Mouse (Mus musculus) frontal cortex, postnatal 14 days (tissue): ENCODE measurements around the gene Tsc22d3.
A peak's percentile ranks its signal among the peaks of the same experiment; 100 is the strongest.
"Not testable (repeated sequence)": the region's sequence is repeated elsewhere in the genome, so short reads cannot be mapped to it uniquely, and the experiment has no call there.

ENCODE experiments used
- DNase-seq, 2 experiments: peaks; one replicate each; pipeline ENCODE4 v3.0.0; 2022; ENCODE audit warnings: low spot score in 2 of 2

Tsc22d3 gene

DNA sequence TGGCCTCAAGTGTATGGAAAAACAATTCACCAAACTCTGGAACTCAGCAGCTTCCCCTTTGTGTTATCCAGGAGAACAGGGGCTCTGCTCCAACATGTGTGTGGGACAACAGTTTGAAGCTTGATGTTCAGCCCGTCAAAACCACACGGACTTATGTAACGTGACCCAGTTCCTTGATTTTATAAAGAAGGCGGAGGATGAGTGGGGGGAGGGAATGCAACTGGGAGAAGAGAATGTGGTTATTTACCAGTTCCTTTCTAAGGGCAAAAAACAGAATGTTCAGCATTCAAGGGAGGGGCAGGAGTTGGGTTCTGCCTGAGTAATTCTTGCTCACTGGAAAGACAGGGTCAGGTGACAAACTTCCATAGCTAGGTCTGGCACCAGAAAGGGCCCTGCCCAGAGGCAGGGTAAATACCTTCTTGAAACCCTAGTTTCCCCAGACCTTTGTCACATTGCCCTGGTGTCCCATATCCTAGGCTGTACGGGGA, 71.3 kb downstream of the Tsc22d3 start:
- no peak for DNase-seq

DNA sequence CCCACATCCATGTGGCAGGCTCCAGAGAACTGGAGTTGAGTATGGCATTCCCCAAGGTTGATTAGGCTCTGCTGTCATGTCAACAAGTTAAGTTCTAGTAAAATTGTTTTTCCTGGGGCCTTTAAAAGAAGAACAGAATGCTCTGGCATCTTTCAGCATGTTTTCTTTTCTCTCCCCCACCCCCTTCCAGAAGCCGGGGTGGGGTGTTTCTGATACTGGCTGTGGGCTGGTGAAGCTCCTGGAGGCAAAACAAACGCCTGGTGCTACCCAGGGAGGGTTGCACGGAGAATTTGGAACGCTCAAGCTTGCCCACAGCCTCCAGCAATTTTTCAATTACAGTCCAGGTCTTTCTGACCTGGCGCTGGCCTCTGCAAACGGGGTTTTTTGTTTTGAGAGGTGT, 73.2 kb downstream of the Tsc22d3 start:
- DNase-seq, result no peak

GRCm38 (mm10) chrX:140526253-140526618, 74.2 kb downstream of the Tsc22d3 start:
- DNase-seq, result no peak

- no peak for DNase-seq
These were observed 74.7 kb downstream of the Tsc22d3 start for GRCm38 (mm10) chrX:140525604-140526252.

- DNase-seq, result no peak
These were observed 76.2 kb downstream of the Tsc22d3 start for GRCm38 (mm10) chrX:140524231-140524630.

DNA sequence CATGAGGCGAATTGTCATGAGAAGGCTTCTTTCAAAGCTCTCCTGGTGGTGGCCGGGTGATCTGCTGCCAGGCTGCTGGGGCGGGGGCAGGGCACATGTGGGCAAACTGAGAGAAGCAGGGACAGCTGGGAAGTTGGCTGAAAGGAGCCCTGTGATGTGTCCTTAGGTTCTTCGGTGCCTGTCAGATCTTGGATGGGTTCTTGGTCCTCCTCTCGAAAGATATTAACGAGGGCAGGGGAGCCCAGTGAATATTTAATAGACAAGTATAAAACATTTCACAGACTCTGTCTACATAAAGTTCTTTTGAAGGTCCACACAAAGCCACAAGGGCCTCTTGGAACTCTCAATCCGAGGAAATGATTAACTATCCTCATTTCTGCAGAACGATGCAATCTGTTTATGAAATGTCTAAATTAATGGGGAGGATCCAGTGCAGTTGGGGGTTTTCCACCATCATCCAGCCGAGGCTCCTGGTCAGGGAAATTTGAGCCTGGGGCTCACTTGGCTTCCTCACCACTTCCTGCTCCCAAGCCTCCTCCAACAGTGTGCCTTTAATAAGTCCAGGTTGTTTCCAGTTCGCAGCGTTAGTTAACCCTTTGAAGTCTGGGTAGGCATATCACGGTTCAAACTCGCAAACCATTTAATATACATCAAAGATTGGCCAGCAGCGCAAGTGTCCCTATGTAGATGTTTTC, 78.2 kb downstream of the Tsc22d3 start:
- no peak for DNase-seq

DNA sequence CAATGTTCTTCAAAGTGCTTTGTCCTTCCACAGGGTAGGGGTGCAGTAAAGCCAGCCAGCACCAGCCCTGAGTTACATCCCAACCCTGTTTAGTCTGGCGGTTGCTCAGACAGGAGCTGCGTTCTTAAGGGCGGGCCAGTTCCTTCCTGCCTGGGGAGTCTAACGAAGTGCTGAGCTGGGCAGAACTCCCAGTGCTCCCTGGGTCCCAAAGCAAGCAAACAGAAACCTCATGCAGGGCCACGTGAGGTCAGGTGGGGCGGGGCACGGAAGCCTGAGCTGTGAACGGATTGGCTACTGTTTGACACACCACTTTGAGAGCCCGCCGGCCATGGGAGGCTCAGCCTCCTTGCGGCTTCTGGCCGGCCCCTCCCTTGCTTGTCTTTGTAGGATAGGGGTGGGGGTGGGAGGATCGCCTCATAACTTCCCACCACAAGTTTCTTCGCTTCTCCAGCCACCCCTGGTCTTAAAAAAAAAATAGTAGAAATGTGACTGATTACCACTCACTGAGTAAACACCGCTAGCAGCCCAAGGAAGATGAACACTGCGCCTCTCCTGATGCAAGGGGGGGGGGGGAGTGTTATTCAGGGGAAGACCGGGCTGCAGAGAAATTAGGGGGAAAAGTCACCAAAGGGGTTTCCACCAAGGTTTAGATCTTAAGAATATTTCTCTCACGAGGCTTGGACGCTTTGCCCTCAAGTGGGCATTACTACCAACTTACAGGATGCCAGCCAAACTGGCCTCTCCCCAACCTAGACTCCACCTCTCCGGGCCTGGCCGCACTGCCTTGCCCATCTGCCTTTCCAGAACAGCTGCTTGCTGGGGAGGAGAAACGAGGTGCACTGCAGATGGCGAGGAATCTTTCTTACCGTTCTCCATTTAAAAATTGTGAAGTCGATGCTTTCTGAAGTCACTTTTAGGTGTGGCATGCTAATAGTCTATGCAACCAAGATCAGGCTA, 80.0 kb downstream of the Tsc22d3 start:
- peak; percentile 62 to 75 for DNase-seq

GRCm38 (mm10) chrX:140518351-140518750, 82.1 kb downstream of the Tsc22d3 start:
- DNase-seq, result no peak

DNA sequence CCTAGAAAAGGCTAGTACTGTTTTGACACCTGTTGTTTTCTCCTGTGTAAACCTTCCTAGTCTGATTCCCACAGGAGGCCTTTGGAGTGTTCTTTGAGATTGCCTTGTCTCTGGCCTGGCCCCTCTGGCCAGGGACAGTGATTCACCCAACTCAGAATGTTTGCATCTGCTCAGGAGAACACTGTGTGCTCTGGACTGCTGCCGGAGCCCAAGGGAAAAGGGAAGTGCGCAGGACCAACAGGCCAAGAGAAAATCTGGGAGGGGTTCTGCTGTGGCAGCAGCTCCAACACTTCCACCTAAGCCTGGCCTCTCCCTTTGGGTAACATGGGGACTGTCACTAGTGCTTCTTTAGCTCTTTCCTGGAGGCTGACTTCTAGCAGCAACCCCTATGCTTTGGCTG, 87.1 kb downstream of the Tsc22d3 start:
- no peak for DNase-seq

DNA sequence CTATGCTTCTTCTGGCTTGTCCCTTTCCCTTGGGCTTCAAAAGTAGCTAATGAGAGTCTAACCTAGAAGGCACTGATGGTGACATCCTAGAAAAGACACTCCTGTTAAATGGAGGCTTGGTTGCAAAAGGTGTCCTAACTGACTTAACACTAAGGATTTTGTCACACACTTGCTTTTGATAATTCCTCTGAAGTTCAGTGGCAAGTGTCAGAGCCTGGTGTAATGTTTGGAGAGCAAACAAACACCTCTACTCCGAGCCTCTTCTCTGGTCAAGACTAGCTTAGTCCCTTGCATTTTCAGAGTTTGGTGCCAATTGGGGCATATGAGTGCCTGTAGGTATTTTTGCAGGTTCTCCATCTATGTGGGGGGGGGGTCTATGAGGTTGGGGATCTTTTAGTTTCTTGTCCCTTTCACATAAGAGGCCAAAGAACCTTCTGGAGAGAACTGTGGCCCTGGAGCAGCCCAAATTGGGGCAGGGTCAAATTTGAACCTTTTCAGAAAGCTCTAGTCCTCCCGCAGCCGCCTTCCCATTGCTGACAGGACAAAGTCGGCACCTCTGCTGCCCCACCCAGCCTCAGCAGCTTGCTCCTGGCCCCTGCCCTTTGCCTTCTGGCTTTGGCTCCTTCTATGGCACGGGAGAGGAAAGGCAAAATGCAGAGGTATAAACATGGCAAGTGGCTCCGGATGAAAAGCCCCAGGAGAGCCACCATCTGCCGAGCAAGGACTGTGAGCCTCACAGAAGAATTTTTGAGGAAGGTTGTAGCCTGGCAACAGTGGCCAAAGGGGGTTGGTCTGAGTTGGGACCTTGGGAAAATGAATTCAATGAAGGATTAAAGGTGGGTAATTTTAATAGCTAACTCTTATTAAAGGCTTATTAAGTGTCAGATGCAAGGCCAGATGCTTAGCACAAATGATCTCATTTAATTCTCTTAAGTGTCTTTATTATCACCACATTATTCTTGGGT, 88.5 kb downstream of the Tsc22d3 start:
- DNase-seq, result no peak

GRCm38 (mm10) chrX:140510696-140511429, 89.6 kb downstream of the Tsc22d3 start:
- peak; percentile 9 to 13 for DNase-seq

- DNase-seq, result no peak
These were observed 90.6 kb downstream of the Tsc22d3 start for GRCm38 (mm10) chrX:140509817-140510216.

GRCm38 (mm10) chrX:140508791-140509190, 91.7 kb downstream of the Tsc22d3 start:
- DNase-seq, result not testable (repeated sequence)

DNA sequence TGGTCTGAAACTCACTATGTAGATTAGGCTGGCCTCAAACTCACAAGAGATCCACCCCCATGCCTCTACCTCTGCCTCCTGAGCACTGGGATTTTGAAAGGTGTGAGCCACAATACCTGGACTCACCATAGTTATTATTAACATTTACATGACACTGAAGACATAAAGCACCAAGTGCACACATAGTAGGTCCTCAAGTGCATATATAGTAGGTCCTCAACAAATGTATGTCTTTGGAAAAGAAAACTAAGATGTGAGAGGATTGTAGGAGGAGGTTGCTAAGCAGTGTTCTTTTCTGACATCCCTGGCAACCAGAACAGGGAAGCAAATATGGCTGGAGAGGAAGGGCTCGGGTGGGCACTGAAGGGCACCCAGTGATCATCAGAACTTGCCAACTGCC, 93.1 kb downstream of the Tsc22d3 start:
- DNase-seq, result no peak

- no peak for DNase-seq
These were observed 93.9 kb downstream of the Tsc22d3 start for GRCm38 (mm10) chrX:140506436-140507180.

GRCm38 (mm10) chrX:140505497-140506238, 94.8 kb downstream of the Tsc22d3 start:
- peak in 1 of 2 experiments; percentile 12 for DNase-seq

DNA sequence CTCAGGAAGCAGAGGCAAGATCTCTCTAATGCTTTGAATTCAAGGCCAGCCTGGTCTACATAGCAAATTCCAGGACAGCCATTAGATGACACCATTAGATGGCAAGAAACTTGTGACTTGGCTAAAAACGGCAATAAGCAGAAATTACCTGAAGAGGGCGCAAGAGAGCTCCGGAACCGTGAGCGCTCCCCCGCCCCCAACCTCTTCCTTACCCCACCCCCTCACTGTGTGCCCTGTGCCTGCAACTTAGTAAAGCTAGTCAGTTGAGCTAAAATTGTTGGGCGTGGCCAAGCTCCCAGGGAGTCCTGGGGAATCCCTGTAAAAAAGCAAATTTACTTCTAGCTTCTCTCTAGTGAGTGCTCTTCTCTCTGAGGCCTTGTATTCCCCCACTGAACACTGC, 96.6 kb downstream of the Tsc22d3 start:
- DNase-seq, result no peak

GRCm38 (mm10) chrX:140501401-140502301, 98.8 kb downstream of the Tsc22d3 start:
- DNase-seq, result no peak
